Mouse (Mus musculus): ENCODE measurements at regions not wholly inside any gene's neighbourhood (a gene's known extent, or its start where the extent isn't known, plus 50 kb on each side); places are given as distances from the start of the nearest gene placed in this dataset.

- Histone ChIP-seq H3K36me3 (ENCODE audit: control insufficient read depth in 1 of 2, insufficient read depth in 2 of 2, low read length in 2 of 2) (no peaks in the 10 kb centered on the region), H3K27ac (ENCODE audit: control insufficient read depth, low read depth, low read length) (no peak overlapping the region), H3K4me3 (ENCODE audit: control insufficient read depth in 1 of 2, insufficient read depth in 1 of 2, low read depth in 2 of 2, low read length in 2 of 2) (no peak overlapping the region), H3K27me3 (ENCODE audit: control insufficient read depth in 1 of 2, insufficient read depth in 2 of 2, low read length in 2 of 2) (no peaks in the 10 kb centered on the region; a peak in 2 of 4 replicates), H3K9ac (ENCODE audit: control insufficient read depth, low read depth, low read length, poor library complexity, severe bottlenecking) (no peak overlapping the region), H3K4me1 (ENCODE audit: control insufficient read depth in 1 of 2, insufficient read depth in 2 of 2, low read length in 2 of 2) (no peaks in the 10 kb centered on the region), H3K9me3 (replicated peaks; ENCODE audit: insufficient read depth, low read length) (no peaks in the 10 kb centered on the region), H3K79me2 (ENCODE audit: control insufficient read depth, insufficient read depth, low read length, poor library complexity) (no peaks in the 10 kb centered on the region)
- DNase-seq (ENCODE audit: low read depth, low spot score) = no peak
- TF ChIP-seq GABPA (IDR thresholded peaks at IDR 0.05; ENCODE audit: low read depth, low read length) = no peak
- TF ChIP-seq JUND (IDR thresholded peaks at IDR 0.05; ENCODE audit: low read depth, low read length) = no peak
- TF ChIP-seq KAT2A (conservative IDR thresholded peaks at IDR 0.05; ENCODE audit: low read depth, low read length) = no peak
- no peak for TF ChIP-seq UBTF (IDR thresholded peaks at IDR 0.05; ENCODE audit: borderline replicate concordance, insufficient read depth, low read depth, low read length)
- no peak for TF ChIP-seq TBP (IDR thresholded peaks at IDR 0.05; ENCODE audit: low read depth, low read length)
Measured at GRCm38 (mm10) chr13:38798514-38798913, 139.7 kb upstream of the Eef1e1 start.

- Histone ChIP-seq H3K79me2 (ENCODE audit: control insufficient read depth, insufficient read depth, low read length, poor library complexity) (no peaks in the 10 kb centered on the region), H3K9me3 (replicated peaks; ENCODE audit: insufficient read depth, low read length) (no peaks in the 10 kb centered on the region), H3K27ac (ENCODE audit: control insufficient read depth, low read depth, low read length) (no peak overlapping the region), H3K27me3 (ENCODE audit: control insufficient read depth in 1 of 2, insufficient read depth in 2 of 2, low read length in 2 of 2) (no peaks in the 10 kb centered on the region; a peak in 1 of 4 replicates), H3K9ac (ENCODE audit: control insufficient read depth, low read depth, low read length, poor library complexity, severe bottlenecking) (no peak overlapping the region), H3K4me3 (ENCODE audit: control insufficient read depth in 1 of 2, insufficient read depth in 1 of 2, low read depth in 2 of 2, low read length in 2 of 2) (no peak overlapping the region), H3K4me1 (ENCODE audit: control insufficient read depth in 1 of 2, insufficient read depth in 2 of 2, low read length in 2 of 2) (no peaks in the 10 kb centered on the region), H3K36me3 (ENCODE audit: control insufficient read depth in 1 of 2, insufficient read depth in 2 of 2, low read length in 2 of 2) (no peaks in the 10 kb centered on the region)
- TF ChIP-seq POLR2AphosphoS2 (IDR thresholded peaks at IDR 0.05; ENCODE audit: low read length) = no peak
- TF ChIP-seq ZNF384 (IDR thresholded peaks at IDR 0.05; ENCODE audit: low read depth, low read length) = no peak
- TF ChIP-seq POLR2A (IDR thresholded peaks at IDR 0.05; ENCODE audit: control insufficient read depth in 1 of 2, insufficient read depth in 1 of 2, low read depth in 1 of 2, low read length in 2 of 2, poor library complexity in 1 of 2) = no peak
- no peak for TF ChIP-seq GABPA (IDR thresholded peaks at IDR 0.05; ENCODE audit: low read depth, low read length)
- TF ChIP-seq E2F4 (IDR thresholded peaks at IDR 0.05; ENCODE audit: borderline replicate concordance, low read depth, low read length) = no peak
- no peak for TF ChIP-seq CTCF (IDR thresholded peaks at IDR 0.05 in 2 of 3, conservative IDR thresholded peaks at IDR 0.05 in 1 of 3; ENCODE audit: control insufficient read depth in 1 of 3, insufficient read depth in 1 of 3, low read depth in 2 of 3, low read length in 3 of 3, poor library complexity in 1 of 3, severe bottlenecking in 1 of 3)
- TF ChIP-seq NELFE (IDR thresholded peaks at IDR 0.05; ENCODE audit: low read depth, low read length) = no peak
- no peak for TF ChIP-seq MYC (IDR thresholded peaks at IDR 0.05; ENCODE audit: low read depth, low read length)
- DNase-seq (ENCODE audit: low read depth, low spot score) = no peak
Measured at GRCm38 (mm10) chr13:38793456-38793855, 134.6 kb upstream of the Eef1e1 start.

DNA sequence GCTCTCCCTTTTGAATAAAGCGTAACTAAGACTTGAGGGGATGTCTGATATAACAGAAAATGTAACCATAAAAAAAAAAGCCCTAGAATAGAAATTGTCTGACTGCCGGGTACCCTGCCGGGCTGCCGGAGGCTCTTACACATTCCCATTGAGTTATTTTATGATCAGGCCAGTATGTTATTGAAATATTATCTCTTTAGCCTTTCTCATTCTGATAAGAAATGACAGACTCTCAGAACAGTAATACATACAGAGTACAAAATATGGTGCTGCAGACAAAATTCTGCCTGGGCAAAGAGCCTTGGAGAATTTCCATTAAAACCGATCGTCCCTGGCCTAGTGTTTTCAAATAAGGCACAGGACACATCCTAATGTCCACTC lies 121.8 kb upstream of the Eef1e1 start:
- Histone ChIP-seq H3K27me3 (ENCODE audit: control insufficient read depth in 1 of 2, insufficient read depth in 2 of 2, low read length in 2 of 2) (no peaks in the 10 kb centered on the region), H3K27ac (ENCODE audit: control insufficient read depth, low read depth, low read length) (no peak overlapping the region), H3K4me1 (ENCODE audit: control insufficient read depth in 1 of 2, insufficient read depth in 2 of 2, low read length in 2 of 2) (no peaks in the 10 kb centered on the region), H3K9me3 (replicated peaks; ENCODE audit: insufficient read depth, low read length) (no peaks in the 10 kb centered on the region), H3K36me3 (ENCODE audit: control insufficient read depth in 1 of 2, insufficient read depth in 2 of 2, low read length in 2 of 2) (no peaks in the 10 kb centered on the region), H3K79me2 (ENCODE audit: control insufficient read depth, insufficient read depth, low read length, poor library complexity) (no peaks in the 10 kb centered on the region), H3K9ac (ENCODE audit: control insufficient read depth, low read depth, low read length, poor library complexity, severe bottlenecking) (no peak overlapping the region), H3K4me3 (ENCODE audit: control insufficient read depth in 1 of 2, insufficient read depth in 1 of 2, low read depth in 2 of 2, low read length in 2 of 2) (no peak overlapping the region)
- DNase-seq (ENCODE audit: low read depth, low spot score) = no peak
- no peak for TF ChIP-seq ZMIZ1 (IDR thresholded peaks at IDR 0.05; ENCODE audit: low read depth, low read length)
- TF ChIP-seq GABPA (IDR thresholded peaks at IDR 0.05; ENCODE audit: low read depth, low read length) = no peak
- no peak for TF ChIP-seq UBTF (IDR thresholded peaks at IDR 0.05; ENCODE audit: borderline replicate concordance, insufficient read depth, low read depth, low read length)
- no peak for TF ChIP-seq NELFE (IDR thresholded peaks at IDR 0.05; ENCODE audit: low read depth, low read length)
- TF ChIP-seq USF1 (IDR thresholded peaks at IDR 0.05; ENCODE audit: low read depth, low read length) = no peak
- no peak for TF ChIP-seq MAFK (IDR thresholded peaks at IDR 0.05; ENCODE audit: borderline replicate concordance, low read depth, low read length)
- no peak for TF ChIP-seq RCOR1 (IDR thresholded peaks at IDR 0.05; ENCODE audit: low read depth, low read length)
- no peak for TF ChIP-seq ELF1 (IDR thresholded peaks at IDR 0.05; ENCODE audit: low read depth, low read length)
- no peak for TF ChIP-seq MYB (IDR thresholded peaks at IDR 0.05; ENCODE audit: low read depth, low read length)
- TF ChIP-seq ETS1 (IDR thresholded peaks at IDR 0.05; ENCODE audit: low read depth, low read length) = no peak
- TF ChIP-seq CHD1 (IDR thresholded peaks at IDR 0.05; ENCODE audit: low read depth, low read length) = no peak
- TF ChIP-seq POLR2AphosphoS5 (IDR thresholded peaks at IDR 0.05; ENCODE audit: borderline replicate concordance, low read depth, low read length) = no peak
- TF ChIP-seq RAD21 (IDR thresholded peaks at IDR 0.05; ENCODE audit: low read depth, low read length) = no peak
- no peak for TF ChIP-seq MAX (IDR thresholded peaks at IDR 0.05; ENCODE audit: low read length)
